Mouse (Mus musculus) kidney, postnatal 0 days (tissue): ENCODE data around the gene Fancd2os. TPM values are rescaled to one million over a fixed set of nuclear protein-coding genes. Genes with fewer than 3 reads are reported as not detected.

Experiments
- ATAC-seq: fragments of 200-750 bp; cut with Nextera tagmentation; replicated peaks from 2 replicates; pipeline ENCODE4 v1.8.0; 2017; ENCODE audit warnings: low read depth, moderate number of reproducible peaks, moderate TSS enrichment, moderate library complexity; ENCODE audit not compliant: low FRiP score
- DNase-seq: peaks from one replicate; pipeline ENCODE4 v3.0.0-alpha.2; 2016; ENCODE audit warnings: low spot score
- H3K27ac ChIP-seq: fragments of 300-500 bp; sonication (generic); 2 replicates; pipeline ENCODE4 v1.5.1; 2014; ENCODE audit warnings: mild to moderate bottlenecking
- H3K27me3 ChIP-seq: fragments of 300-500 bp; sonication (generic); 2 replicates; pipeline ENCODE4 v1.6.1; 2014; ENCODE audit warnings: low read length, mixed read lengths; ENCODE audit not compliant: insufficient read depth
- H3K36me3 ChIP-seq: fragments of 300-500 bp; sonication (generic); 2 replicates; pipeline ENCODE4 v1.6.1; 2014; ENCODE audit warnings: low read length, mixed read lengths; ENCODE audit not compliant: insufficient read depth
- H3K4me1 ChIP-seq: fragments of 300-500 bp; sonication (generic); replicated peaks from 2 replicates; pipeline ENCODE4 v1.6.1; 2014; ENCODE audit warnings: antibody characterized with exemption, low read length, mixed read lengths; ENCODE audit not compliant: insufficient read depth
- H3K4me2 ChIP-seq: fragments of 300-500 bp; sonication (generic); 2 replicates; pipeline ENCODE4 v1.6.1; 2014; ENCODE audit warnings: mild to moderate bottlenecking, low read length, moderate library complexity, mixed read lengths
- H3K4me3 ChIP-seq: fragments of 300-500 bp; sonication (generic); replicated peaks from 2 replicates; pipeline ENCODE4 v1.5.1; 2014; ENCODE audit warnings: low read depth, low read length
- H3K9ac ChIP-seq: fragments of 300-500 bp; sonication (generic); 2 replicates; pipeline ENCODE4 v1.6.1; 2014; ENCODE audit warnings: low read depth, low read length
- H3K9me3 ChIP-seq: fragments of 300-500 bp; sonication (generic); replicated peaks from 2 replicates; pipeline ENCODE4 v1.6.1; 2016; ENCODE audit warnings: low read length, inconsistent platforms, mixed read lengths
- CTCF ChIP-seq: IDR thresholded peaks from 2 replicates; pipeline ENCODE4 v1.5.1; 2016; ENCODE audit warnings: antibody characterized with exemption, low read depth, mild to moderate bottlenecking, moderate library complexity
- WGBS: fragments of 180-500 bp; shearing (Covaris S2); extraction: QIAGEN DNeasy Blood & Tissue Kit; methylation state at CpG from one replicate; pipeline ENCODE4 v1.1.7; 2014; 5-methylcytosine and 5-hydroxymethylcytosine counted together
- polyA plus RNA-seq: library from polyadenylated mRNA; unstranded; fragments of >200 nt; fragmentation: Nextera tagmentation; extraction: Ambion mirVana; gene quantifications from 2 replicates; pipeline ENCODE4 v1.2.1, GENCODE M21; 2015

The Fancd2os gene
- polyA plus RNA-seq, 1 experiment from 2014 or later: 1.6 TPM

DNA sequence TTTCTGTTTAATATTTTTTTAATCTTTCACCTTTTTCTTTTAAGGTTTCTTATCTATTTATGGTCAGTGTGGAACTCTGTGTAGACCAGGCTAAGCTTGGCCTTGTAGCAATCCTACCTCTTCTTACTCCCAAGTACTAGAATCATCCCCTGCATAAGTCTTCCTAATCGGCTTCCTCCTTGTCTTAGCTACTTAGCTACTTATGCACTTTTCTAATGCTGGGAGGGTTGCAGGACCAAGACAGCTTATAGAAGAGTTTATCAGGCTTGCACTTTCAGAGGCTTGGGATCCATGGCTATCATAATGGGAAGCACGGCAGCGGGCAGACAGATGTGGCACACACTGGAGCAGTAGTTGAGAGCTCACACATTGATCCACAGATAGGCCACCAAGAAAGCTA is 21.2 kb downstream of the Fancd2os start:
- WGBS: 91% methylated on average over 3 of the region's 3 CpGs
- no peak for ATAC-seq
- no peak for TF ChIP-seq CTCF

DNA sequence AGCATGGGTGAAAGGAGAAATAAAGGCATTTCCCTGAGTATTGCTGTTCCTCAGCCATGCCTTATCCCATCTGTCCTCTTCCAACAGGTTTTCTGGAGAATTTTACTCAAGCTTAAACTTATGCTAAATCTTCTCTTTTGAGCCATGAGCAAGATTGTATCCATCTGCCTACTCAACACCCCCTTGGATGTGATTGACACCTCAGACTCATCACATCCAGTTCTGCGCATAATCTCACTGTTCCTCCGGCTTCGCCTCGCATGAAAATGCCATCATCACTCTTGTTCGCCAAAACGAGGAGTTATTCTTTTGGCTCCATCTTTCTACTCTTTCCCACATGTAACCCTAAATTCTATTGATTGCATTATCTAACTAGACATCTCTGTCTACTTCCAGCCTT is 24.5 kb downstream of the Fancd2os start:
- no peaks in the 10 kb centered on the region for H3K9me3 ChIP-seq
- ATAC-seq: no peak
- 0 out of 2 replicates have a peak, but pooled peaks cover 3% of the 10 kb centered on the region for H3K36me3 ChIP-seq
- WGBS: 95% methylated on average over 6 of the region's 6 CpGs
- no peak overlapping the region for H3K4me2 ChIP-seq
- no peak for DNase-seq
- no peak for TF ChIP-seq CTCF
- H3K27me3 ChIP-seq: no peaks in the 10 kb centered on the region
- H3K4me3 ChIP-seq: no peak overlapping the region
- no peak overlapping the region for H3K27ac ChIP-seq
- no peak overlapping the region for H3K9ac ChIP-seq
- no peaks in the 10 kb centered on the region for H3K4me1 ChIP-seq

More for the DNA sequence above, 21.2 kb downstream of the Fancd2os start:
- Histone ChIP-seq H3K4me1 (no peaks in the 10 kb centered on the region), H3K9ac (no peak overlapping the region), H3K4me3 (no peak overlapping the region), H3K27me3 (no peaks in the 10 kb centered on the region), H3K9me3 (no peaks in the 10 kb centered on the region), H3K4me2 (no peak overlapping the region), H3K36me3 (0 out of 2 replicates have a peak, but pooled peaks cover 3% of the 10 kb centered on the region), H3K27ac (no peak overlapping the region)
- DNase-seq: no peak

DNA sequence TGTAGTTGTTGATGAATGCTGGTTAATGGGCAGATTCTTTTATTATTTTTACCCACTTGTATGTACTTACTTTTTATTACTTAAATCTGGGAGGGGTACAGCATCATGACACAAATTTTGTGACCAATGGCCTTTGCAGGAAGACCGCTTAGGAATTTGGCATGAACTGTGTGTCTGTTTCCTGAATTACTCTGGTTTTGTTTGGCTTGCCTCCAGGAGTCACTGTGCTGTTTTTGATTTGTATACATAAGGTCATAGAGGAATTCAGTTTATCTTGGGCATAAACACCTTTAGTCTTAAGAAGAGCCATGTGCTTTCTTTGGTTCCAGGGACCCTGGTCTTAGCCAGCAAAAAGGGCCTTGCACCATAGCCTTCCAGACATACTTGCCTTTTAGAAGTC is 36.0 kb downstream of the Fancd2os start:
- H3K4me1 ChIP-seq: no peaks in the 10 kb centered on the region
- no peaks in the 10 kb centered on the region for H3K9me3 ChIP-seq
- no peak overlapping the region for H3K27ac ChIP-seq
- 67% methylated on average over 1 of the region's 1 CpGs for WGBS
- no peak for ATAC-seq
- H3K4me2 ChIP-seq: no peak overlapping the region
- no peak for TF ChIP-seq CTCF
- no peaks in the 10 kb centered on the region for H3K36me3 ChIP-seq
- no peaks in the 10 kb centered on the region for H3K27me3 ChIP-seq
- peak; percentile 16 for DNase-seq
- H3K4me3 ChIP-seq: no peak overlapping the region
- no peak overlapping the region for H3K9ac ChIP-seq

GRCm38 (mm10) chr6:113559736-113560135 is 40.8 kb downstream of the Fancd2os start:
- H3K4me3 ChIP-seq: no peak overlapping the region
- no peak overlapping the region for H3K4me2 ChIP-seq
- H3K27ac ChIP-seq: no peak overlapping the region
- H3K27me3 ChIP-seq: no peaks in the 10 kb centered on the region
- TF ChIP-seq CTCF: no peak
- H3K36me3 ChIP-seq: no peaks in the 10 kb centered on the region
- no peaks in the 10 kb centered on the region for H3K4me1 ChIP-seq
- DNase-seq (no peak), ATAC-seq (no peak)
- no peaks in the 10 kb centered on the region for H3K9me3 ChIP-seq
- WGBS: 89% methylated on average over 6 of the region's 6 CpGs
- H3K9ac ChIP-seq: no peak overlapping the region

Other genes starting within 250 kb of the Fancd2os start
- 37.9 and 39.9 TPM in 2 replicates for gene Tada3, start 222.8 kb downstream of the Fancd2os start, polyA plus RNA-seq
- 375 and 420 TPM in 2 replicates for gene Arpc4, start 222.6 kb downstream of the Fancd2os start, polyA plus RNA-seq
- gene Ttll3, start 211.5 kb downstream of the Fancd2os start, polyA plus RNA-seq: 1.5 and 2.0 TPM in 2 replicates
- gene Rpusd3, start 181.4 kb downstream of the Fancd2os start, polyA plus RNA-seq: 24.4 and 30.5 TPM in 2 replicates
- 0.17 and 0.23 TPM in 2 replicates for gene Cidec, start 165.0 kb downstream of the Fancd2os start, polyA plus RNA-seq
- 111 and 114 TPM in 2 replicates for gene Jagn1, start 158.1 kb downstream of the Fancd2os start, polyA plus RNA-seq
- gene Il17re, start 142.2 kb downstream of the Fancd2os start, polyA plus RNA-seq: 10.9 and 11.1 TPM in 2 replicates
- gene Il17rc, start 129.3 kb downstream of the Fancd2os start, polyA plus RNA-seq: 28.0 and 28.8 TPM in 2 replicates
- gene Creld1, start 117.4 kb downstream of the Fancd2os start, polyA plus RNA-seq: 25.7 and 28.7 TPM in 2 replicates
- 0.52 and 0.55 TPM in 2 replicates for gene Prrt3, start 98.8 kb downstream of the Fancd2os start, polyA plus RNA-seq
- gene Emc3, start 69.1 kb downstream of the Fancd2os start, polyA plus RNA-seq: 114 and 118 TPM in 2 replicates
- 3.0 and 5.1 TPM in 2 replicates for gene Fancd2, start 69.0 kb downstream of the Fancd2os start, polyA plus RNA-seq
- 236 and 242 TPM in 2 replicates for gene Brk1, start 4.1 kb upstream of the Fancd2os start, polyA plus RNA-seq
- gene Vhl, start 23.2 kb upstream of the Fancd2os start, polyA plus RNA-seq: 33.5 and 36.9 TPM in 2 replicates
- gene Irak2, start 37.8 kb upstream of the Fancd2os start, polyA plus RNA-seq: 5.3 and 6.7 TPM in 2 replicates
- gene Tatdn2, start 96.3 kb upstream of the Fancd2os start, polyA plus RNA-seq: 0.78 and 0.95 TPM in 2 replicates
- not detected in 2 replicates for gene Ghrl, start 119.2 kb upstream of the Fancd2os start, polyA plus RNA-seq
- gene Sec13, start 140.0 kb upstream of the Fancd2os start, polyA plus RNA-seq: 216 and 238 TPM in 2 replicates